Comparison of ENCODE assay signal across 28 mouse cellular contexts in the genomic region with DNA sequence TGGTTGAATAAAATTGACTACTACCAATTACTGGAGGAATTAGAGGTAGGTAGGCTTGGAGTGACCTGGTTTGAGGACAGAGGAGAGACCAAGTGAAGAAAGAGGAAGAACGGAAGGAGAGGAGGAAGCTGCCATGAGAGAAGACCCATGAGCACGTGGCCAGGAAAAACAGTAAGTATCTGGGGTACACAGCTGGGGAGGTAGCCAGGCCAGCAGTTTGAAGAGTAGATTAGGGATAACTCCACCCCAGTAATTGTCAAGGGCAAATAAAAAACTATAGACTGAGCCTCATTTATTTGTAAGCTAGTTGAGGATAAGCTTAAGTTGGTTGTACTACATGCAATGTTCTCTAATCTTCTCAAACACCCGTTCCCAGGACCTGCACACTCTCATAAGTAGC.
"Had no signal": no experiment of that assay in that cellular context is flagged by ENCODE, and none has a peak within 500 bp of the region (broad histone marks: within the 10 kb centered on the region; RNA-seq: fewer than 3 reads in every experiment).

No protein-coding gene starts in this region.

- H3K27ac ChIP-seq: limb, embryonic 10.5 days; limb, embryonic 12.5 days; limb, embryonic 13.5 days; limb, embryonic 15.5 days; liver, embryonic 12.5 days; liver, embryonic 13.5 days; liver, embryonic 14.5 days; liver, embryonic 15.5 days; lung, embryonic 15.5 days; macrophage; midbrain, embryonic 10.5 days; midbrain, embryonic 12.5 days; midbrain, embryonic 13.5 days; midbrain, embryonic 15.5 days; neural tube, embryonic 12.5 days had no signal

- H3K36me3 ChIP-seq: limb, embryonic 10.5 days; limb, embryonic 12.5 days; limb, embryonic 13.5 days; limb, embryonic 15.5 days; liver, embryonic 12.5 days; liver, embryonic 13.5 days; liver, embryonic 15.5 days; lung, embryonic 15.5 days; midbrain, embryonic 10.5 days; midbrain, embryonic 12.5 days; midbrain, embryonic 13.5 days; midbrain, embryonic 15.5 days; neural tube, embryonic 12.5 days had no signal

- H3K27me3 ChIP-seq: limb, embryonic 12.5 days; limb, embryonic 13.5 days; limb, embryonic 15.5 days; liver, embryonic 12.5 days; liver, embryonic 13.5 days; liver, embryonic 15.5 days; lung, embryonic 15.5 days; megakaryocyte, embryonic 14.5 days; midbrain, embryonic 12.5 days; midbrain, embryonic 13.5 days; midbrain, embryonic 15.5 days; neural tube, embryonic 12.5 days had no signal

- H3K4me3 ChIP-seq: limb, embryonic 10.5 days; limb, embryonic 12.5 days; limb, embryonic 13.5 days; limb, embryonic 15.5 days; liver, embryonic 12.5 days; liver, embryonic 13.5 days; liver, embryonic 15.5 days; lung, embryonic 15.5 days; megakaryocyte, embryonic 14.5 days; midbrain, embryonic 10.5 days; midbrain, embryonic 12.5 days; midbrain, embryonic 13.5 days; midbrain, embryonic 15.5 days; myocyte; neural tube, embryonic 12.5 days had no signal

- H3K9ac ChIP-seq: limb, embryonic 12.5 days; limb, embryonic 13.5 days; limb, embryonic 15.5 days; liver, embryonic 12.5 days; liver, embryonic 13.5 days; liver, embryonic 14.5 days; liver, embryonic 15.5 days; liver, postnatal 0 days; lung, embryonic 14.5 days; lung, embryonic 15.5 days; midbrain, embryonic 12.5 days; midbrain, embryonic 13.5 days; midbrain, embryonic 15.5 days; neural tube, embryonic 12.5 days had no signal

- DNase-seq: left cerebral cortex, postnatal 4 days; liver; liver, embryonic 13.5 days; liver, postnatal 0 days; lung, adult 18-20 months; lung, adult 2 months; lung, embryonic 14.5 days; lung, postnatal 10 days; lung, postnatal 14 days; lung, postnatal 36 days; lung, postnatal 4 days; midbrain, embryonic 14.5 days had no signal

- H3K4me1 ChIP-seq: limb, embryonic 10.5 days; limb, embryonic 12.5 days; limb, embryonic 13.5 days; limb, embryonic 15.5 days; liver, embryonic 12.5 days; liver, embryonic 13.5 days; liver, embryonic 15.5 days; lung, embryonic 15.5 days; megakaryocyte, embryonic 14.5 days; midbrain, embryonic 10.5 days; midbrain, embryonic 12.5 days; midbrain, embryonic 13.5 days; midbrain, embryonic 15.5 days; neural tube, embryonic 12.5 days had no signal

- H3K9me3 ChIP-seq: limb, embryonic 10.5 days; limb, embryonic 12.5 days; limb, embryonic 13.5 days; limb, embryonic 15.5 days; liver, embryonic 12.5 days; liver, embryonic 13.5 days; liver, embryonic 15.5 days; lung, embryonic 15.5 days; megakaryocyte, embryonic 14.5 days; midbrain, embryonic 10.5 days; midbrain, embryonic 12.5 days; midbrain, embryonic 13.5 days; midbrain, embryonic 15.5 days; neural tube, embryonic 12.5 days had no signal
